Mouse (Mus musculus) intestine, embryonic 14.5 days (tissue): ENCODE results near the gene Stxbp5l. TPM values are rescaled to one million over a fixed set of nuclear protein-coding genes. Genes with fewer than 3 reads are reported as not detected.
"Not testable (repeated sequence)": the region's sequence is repeated elsewhere in the genome, so short reads cannot be mapped to it uniquely, and the experiment has no call there.

Source experiments
- ATAC-seq: fragments of 200-750 bp; cut with Nextera tagmentation; replicated peaks from 2 replicates; pipeline ENCODE4 v1.8.0; 2017; ENCODE audit warnings: low read depth, moderate number of reproducible peaks, moderate TSS enrichment, moderate library complexity; ENCODE audit not compliant: low FRiP score, low TSS enrichment
- DNase-seq: peaks from one replicate; pipeline ENCODE4 v3.0.0-alpha.2; 2018; ENCODE audit warnings: low spot score
- H3K27ac ChIP-seq: fragments of 300-500 bp; sonication (generic); 2 replicates; pipeline ENCODE4 v1.5.1; 2014; ENCODE audit warnings: low read depth, mild to moderate bottlenecking, control low read depth
- H3K27me3 ChIP-seq: fragments of 300-500 bp; sonication (generic); replicated peaks from 2 replicates; pipeline ENCODE4 v1.6.1; 2014; ENCODE audit warnings: low read length, control low read depth; ENCODE audit not compliant: control insufficient read depth, insufficient read depth
- H3K36me3 ChIP-seq: fragments of 300-500 bp; sonication (generic); 2 replicates; pipeline ENCODE4 v1.6.1; 2014; ENCODE audit warnings: low read length, control low read depth; ENCODE audit not compliant: control insufficient read depth, insufficient read depth
- H3K4me1 ChIP-seq: fragments of 300-500 bp; sonication (generic); replicated peaks from 2 replicates; pipeline ENCODE4 v1.6.1; 2014; ENCODE audit warnings: low read length, control low read depth, mixed read lengths; ENCODE audit not compliant: control insufficient read depth, insufficient read depth
- H3K4me2 ChIP-seq: fragments of 300-500 bp; sonication (generic); 2 replicates; pipeline ENCODE4 v1.6.1; 2014; ENCODE audit warnings: low read length
- H3K4me3 ChIP-seq: fragments of 300-500 bp; sonication (generic); 2 replicates; pipeline ENCODE4 v1.5.1; 2014; ENCODE audit warnings: low read depth, low read length, control low read depth, mixed read lengths
- H3K9ac ChIP-seq: fragments of 300-500 bp; sonication (generic); 2 replicates; pipeline ENCODE4 v1.6.1; 2014; ENCODE audit warnings: mild to moderate bottlenecking, low read length
- H3K9me3 ChIP-seq: fragments of 300-500 bp; sonication (generic); 2 replicates; pipeline ENCODE4 v1.6.1; 2016; ENCODE audit warnings: low read length, control low read depth; ENCODE audit not compliant: control insufficient read depth
- WGBS: fragments of 180-500 bp; shearing (Covaris S2); extraction: QIAGEN DNeasy Blood & Tissue Kit; methylation state at CpG from one replicate; pipeline ENCODE4 v1.1.7; 2014; 5-methylcytosine and 5-hydroxymethylcytosine counted together
- polyA plus RNA-seq: library from polyadenylated mRNA; unstranded; fragments of >200 nt; fragmentation: Nextera tagmentation; extraction: Ambion mirVana; gene quantifications from 2 replicates; pipeline ENCODE4 v1.2.1, GENCODE M21; 2014

The Stxbp5l gene
- polyA plus RNA-seq, 1 experiment from 2014 or later, result 4.6 TPM

DNA sequence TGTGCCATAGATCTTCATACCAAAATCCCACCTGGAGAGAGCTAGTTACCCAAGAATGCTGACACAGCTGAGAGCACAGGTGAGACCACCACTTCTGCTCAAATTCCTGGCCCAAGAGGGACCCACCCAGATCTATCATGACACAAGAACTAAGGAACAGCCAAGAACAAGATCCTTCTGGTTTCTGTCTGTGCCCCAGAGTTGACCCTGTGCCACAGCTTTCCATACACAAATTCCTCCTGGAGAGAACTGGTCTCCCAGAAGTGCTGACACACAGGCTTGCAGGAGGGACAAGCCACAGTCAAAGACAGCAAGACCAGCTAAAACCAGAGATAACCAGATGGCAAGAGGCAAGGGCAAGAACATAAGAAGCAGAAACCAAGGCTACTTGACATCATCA, 43.3 kb downstream of the Stxbp5l start:
- not testable (repeated sequence) for H3K4me2 ChIP-seq, H3K9ac ChIP-seq, H3K4me3 ChIP-seq, H3K27ac ChIP-seq, DNase-seq, ATAC-seq, H3K4me1 ChIP-seq, H3K9me3 ChIP-seq, H3K27me3 ChIP-seq, H3K36me3 ChIP-seq

DNA sequence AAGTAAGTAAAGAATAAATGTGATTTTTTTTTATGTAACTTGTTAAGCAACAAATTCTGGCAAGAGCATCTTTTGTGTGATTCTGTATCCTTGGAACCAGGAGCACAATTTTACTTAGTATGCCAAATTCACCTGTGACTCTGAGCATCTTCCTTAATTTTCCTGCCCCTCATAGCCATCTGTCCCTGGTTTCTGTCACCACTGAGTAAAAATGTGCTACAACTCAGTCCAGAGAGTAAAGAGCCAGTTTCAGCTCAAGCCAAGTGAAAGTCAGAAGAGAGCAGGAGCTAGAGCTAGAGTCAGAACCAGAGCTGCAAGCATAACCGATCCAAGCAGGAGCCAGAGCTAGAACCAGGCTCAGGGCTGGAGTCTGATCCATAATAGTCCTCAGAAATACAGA, 46.6 kb downstream of the Stxbp5l start:
- Histone ChIP-seq H3K4me1 (no peaks in the 10 kb centered on the region), H3K4me3 (no peak overlapping the region), H3K27ac (no peak overlapping the region), H3K9me3 (no peaks in the 10 kb centered on the region), H3K4me2 (no peak overlapping the region), H3K27me3 (no peaks in the 10 kb centered on the region), H3K9ac (no peak overlapping the region), H3K36me3 (no peaks in the 10 kb centered on the region)
- no peak for ATAC-seq
- 90% methylated on average over 1 of the region's 1 CpGs for WGBS
- DNase-seq, result no peak

DNA sequence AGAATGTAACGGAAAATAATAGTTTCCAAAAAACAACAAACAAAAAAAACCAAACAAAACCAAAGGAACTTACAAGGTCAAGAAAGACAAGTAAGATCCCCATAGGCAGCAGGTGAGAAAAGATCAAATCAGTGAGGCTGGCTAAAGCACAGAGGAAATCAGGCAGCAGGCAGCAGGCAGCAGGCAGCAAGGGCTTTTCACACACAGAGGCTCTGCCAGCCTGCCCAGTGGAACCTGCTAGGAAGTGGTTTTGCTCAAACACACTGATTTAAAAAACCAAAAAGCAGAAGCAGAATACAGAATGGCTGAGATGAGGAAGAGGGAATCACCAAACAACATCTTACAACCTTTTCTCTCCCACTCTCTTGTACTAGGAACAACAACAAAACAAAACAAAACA, 47.2 kb downstream of the Stxbp5l start:
- Histone ChIP-seq H3K4me2 (no peak overlapping the region), H3K27me3 (no peaks in the 10 kb centered on the region), H3K9me3 (no peaks in the 10 kb centered on the region), H3K36me3 (no peaks in the 10 kb centered on the region), H3K4me3 (no peak overlapping the region), H3K4me1 (no peaks in the 10 kb centered on the region), H3K27ac (no peak overlapping the region), H3K9ac (no peak overlapping the region)
- no peak for ATAC-seq
- 88% methylated on average over 1 of the region's 1 CpGs for WGBS
- no peak for DNase-seq

DNA sequence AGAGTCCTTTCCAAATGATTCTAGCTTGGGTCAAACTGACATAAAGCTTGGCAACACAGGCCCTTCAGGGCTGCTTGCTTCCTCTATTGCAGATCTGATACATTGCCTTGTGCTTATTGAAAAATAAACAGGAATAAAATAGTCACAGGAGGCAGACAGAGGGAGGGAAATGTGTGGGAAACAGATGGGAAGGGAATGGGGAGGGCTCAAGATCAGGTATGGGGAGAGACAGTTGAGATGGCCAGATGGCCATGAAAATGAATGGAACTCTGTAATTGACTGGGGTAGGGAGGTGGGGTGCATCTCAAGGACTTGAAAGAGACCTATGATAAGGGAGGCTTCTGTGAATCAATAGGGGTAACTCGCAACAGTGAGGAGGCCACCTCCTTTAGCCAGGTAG, 80.3 kb downstream of the Stxbp5l start:
- Histone ChIP-seq H3K4me2 (no peak overlapping the region), H3K4me3 (no peak overlapping the region), H3K9ac (no peak overlapping the region), H3K4me1 (no peaks in the 10 kb centered on the region), H3K27ac (no peak overlapping the region), H3K27me3 (no peaks in the 10 kb centered on the region), H3K9me3 (no peaks in the 10 kb centered on the region), H3K36me3 (no peaks in the 10 kb centered on the region)
- DNase-seq, result no peak
- WGBS, result 73% methylated on average over 1 of the region's 1 CpGs
- no peak for ATAC-seq

DNA sequence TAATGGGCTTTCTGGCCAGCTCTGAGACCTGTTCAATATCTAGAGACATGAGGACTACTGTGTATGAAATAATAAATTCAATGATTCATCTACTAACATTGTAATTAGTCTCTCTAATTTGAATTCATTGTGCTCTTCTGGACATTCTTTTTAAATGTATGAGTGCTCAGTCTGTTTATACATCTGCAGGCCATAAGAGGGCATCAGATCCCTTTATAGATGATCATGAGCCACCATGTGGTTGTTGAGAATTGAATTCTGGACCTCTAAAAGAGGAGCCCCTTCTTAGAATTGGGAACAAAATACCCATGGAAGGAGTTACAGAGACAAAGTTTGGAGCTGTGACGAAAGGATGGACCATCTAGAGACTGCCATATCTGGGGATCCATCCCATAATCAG, 92.2 kb downstream of the Stxbp5l start:
- WGBS, result 63% methylated on average over 1 of the region's 1 CpGs
- Histone ChIP-seq H3K9ac (no peak overlapping the region), H3K9me3 (no peaks in the 10 kb centered on the region), H3K27me3 (no peaks in the 10 kb centered on the region), H3K4me2 (no peak overlapping the region), H3K4me1 (no peaks in the 10 kb centered on the region), H3K36me3 (no peaks in the 10 kb centered on the region), H3K27ac (no peak overlapping the region), H3K4me3 (no peak overlapping the region)
- no peak for ATAC-seq
- no peak for DNase-seq

DNA sequence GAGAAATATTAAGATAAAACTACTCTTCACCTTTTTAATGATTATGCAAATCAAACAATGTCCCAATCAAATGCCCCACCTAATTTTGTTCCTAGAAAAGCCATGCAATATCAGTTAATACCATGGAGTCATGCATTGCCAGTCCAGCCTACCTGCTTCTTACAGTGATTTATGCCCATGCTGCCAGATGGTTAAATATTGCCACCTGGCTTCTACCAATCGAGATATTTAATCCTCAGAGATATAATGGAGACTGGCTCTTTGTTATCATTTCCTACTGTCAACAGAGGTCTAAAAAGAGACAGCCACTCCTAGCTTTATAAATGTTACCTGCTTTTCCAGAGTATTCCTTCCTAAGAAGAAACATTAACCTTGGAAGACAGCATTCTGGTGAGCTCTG, 104.6 kb downstream of the Stxbp5l start:
- Histone ChIP-seq H3K4me1 (no peaks in the 10 kb centered on the region), H3K4me3 (no peak overlapping the region), H3K9ac (no peak overlapping the region), H3K9me3 (no peaks in the 10 kb centered on the region), H3K27ac (no peak overlapping the region), H3K36me3 (no peaks in the 10 kb centered on the region), H3K27me3 (no peaks in the 10 kb centered on the region), H3K4me2 (no peak overlapping the region)
- ATAC-seq (no peak), DNase-seq (no peak)
- WGBS, result 47% methylated on average over 1 of the region's 1 CpGs

DNA sequence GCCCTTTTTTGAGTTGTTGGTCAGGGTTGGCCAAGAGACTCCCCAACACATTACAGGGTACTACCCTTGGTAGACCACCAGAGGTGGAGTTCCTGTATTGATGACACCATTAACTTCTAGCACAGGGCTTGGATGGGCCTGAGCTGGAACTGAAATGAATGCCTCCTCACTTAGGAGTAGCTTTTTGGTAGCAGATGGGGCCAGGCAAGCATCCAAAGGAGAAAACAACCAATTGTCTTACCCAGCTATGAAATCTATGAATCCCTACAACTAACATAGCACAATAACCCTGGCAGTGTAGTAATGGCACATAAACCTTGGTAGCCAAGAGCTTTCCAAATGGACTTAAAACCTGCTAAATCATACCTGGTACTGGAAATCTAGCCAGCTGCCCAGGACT, 111.1 kb downstream of the Stxbp5l start:
- Histone ChIP-seq H3K36me3 (no peaks in the 10 kb centered on the region), H3K9ac (no peak overlapping the region), H3K4me3 (no peak overlapping the region), H3K27ac (no peak overlapping the region), H3K4me1 (no peaks in the 10 kb centered on the region), H3K9me3 (no peaks in the 10 kb centered on the region), H3K4me2 (no peak overlapping the region), H3K27me3 (no peaks in the 10 kb centered on the region)
- no peak for DNase-seq
- no peak for ATAC-seq

DNA sequence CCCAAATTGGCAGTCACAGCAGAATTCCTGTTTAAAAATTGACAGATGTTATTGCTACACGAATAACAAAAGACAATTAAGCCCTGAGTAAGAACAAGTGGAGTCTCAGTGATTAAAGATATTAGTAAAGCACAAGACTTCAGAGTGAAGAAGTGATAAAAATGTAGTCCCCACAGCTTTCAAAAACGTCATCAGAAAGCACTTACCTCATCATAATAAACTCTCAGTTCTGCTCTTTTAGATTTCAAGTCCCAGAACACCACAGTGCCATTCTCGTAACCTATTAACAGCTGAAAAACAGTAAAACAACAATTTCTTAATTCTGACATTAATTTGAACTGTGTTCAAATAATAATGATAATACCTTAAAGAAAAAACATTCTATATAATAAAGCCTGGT, 123.1 kb downstream of the Stxbp5l start:
- H3K4me3 ChIP-seq, result no peak overlapping the region
- no peaks in the 10 kb centered on the region for H3K27me3 ChIP-seq
- DNase-seq (no peak), ATAC-seq (no peak)
- 59% methylated on average over 3 of the region's 3 CpGs for WGBS
- no peaks in the 10 kb centered on the region for H3K36me3 ChIP-seq
- no peaks in the 10 kb centered on the region for H3K9me3 ChIP-seq
- H3K4me2 ChIP-seq, result no peak overlapping the region
- no peak overlapping the region for H3K9ac ChIP-seq
- H3K27ac ChIP-seq, result no peak overlapping the region
- H3K4me1 ChIP-seq, result no peaks in the 10 kb centered on the region

DNA sequence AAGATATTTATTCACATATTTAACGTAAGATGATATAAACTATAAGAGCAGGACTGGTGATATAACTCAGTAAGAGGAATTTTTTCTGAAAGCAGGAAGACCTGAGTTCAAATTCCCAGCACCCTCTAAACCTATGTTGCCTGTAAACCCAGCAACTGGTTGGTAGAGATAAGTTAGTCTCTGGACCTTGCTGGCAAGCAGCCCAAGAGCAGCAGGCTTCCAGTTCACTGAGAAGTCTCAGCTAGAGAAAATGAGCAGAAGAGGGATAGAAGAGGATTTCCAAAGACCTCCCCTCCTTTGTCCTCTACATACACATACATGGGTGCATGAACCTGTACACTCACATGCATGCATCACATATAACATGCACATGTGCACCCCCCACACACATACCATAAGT, 165.6 kb downstream of the Stxbp5l start:
- H3K36me3 ChIP-seq, result no peaks in the 10 kb centered on the region
- no peak overlapping the region for H3K4me3 ChIP-seq
- no peak for DNase-seq
- no peak overlapping the region for H3K9ac ChIP-seq
- H3K4me2 ChIP-seq, result no peak overlapping the region
- no peaks in the 10 kb centered on the region for H3K4me1 ChIP-seq
- no peak overlapping the region for H3K27ac ChIP-seq
- ATAC-seq, result no peak
- WGBS, result 90% methylated on average over 1 of the region's 1 CpGs
- H3K9me3 ChIP-seq, result no peaks in the 10 kb centered on the region
- no peaks in the 10 kb centered on the region for H3K27me3 ChIP-seq
